Mouse (Mus musculus): Measurements from ENCODE around the gene Gm21969.
A peak's percentile ranks its signal among the peaks of the same experiment; 100 is the strongest.

The Gm21969 gene

DNA sequence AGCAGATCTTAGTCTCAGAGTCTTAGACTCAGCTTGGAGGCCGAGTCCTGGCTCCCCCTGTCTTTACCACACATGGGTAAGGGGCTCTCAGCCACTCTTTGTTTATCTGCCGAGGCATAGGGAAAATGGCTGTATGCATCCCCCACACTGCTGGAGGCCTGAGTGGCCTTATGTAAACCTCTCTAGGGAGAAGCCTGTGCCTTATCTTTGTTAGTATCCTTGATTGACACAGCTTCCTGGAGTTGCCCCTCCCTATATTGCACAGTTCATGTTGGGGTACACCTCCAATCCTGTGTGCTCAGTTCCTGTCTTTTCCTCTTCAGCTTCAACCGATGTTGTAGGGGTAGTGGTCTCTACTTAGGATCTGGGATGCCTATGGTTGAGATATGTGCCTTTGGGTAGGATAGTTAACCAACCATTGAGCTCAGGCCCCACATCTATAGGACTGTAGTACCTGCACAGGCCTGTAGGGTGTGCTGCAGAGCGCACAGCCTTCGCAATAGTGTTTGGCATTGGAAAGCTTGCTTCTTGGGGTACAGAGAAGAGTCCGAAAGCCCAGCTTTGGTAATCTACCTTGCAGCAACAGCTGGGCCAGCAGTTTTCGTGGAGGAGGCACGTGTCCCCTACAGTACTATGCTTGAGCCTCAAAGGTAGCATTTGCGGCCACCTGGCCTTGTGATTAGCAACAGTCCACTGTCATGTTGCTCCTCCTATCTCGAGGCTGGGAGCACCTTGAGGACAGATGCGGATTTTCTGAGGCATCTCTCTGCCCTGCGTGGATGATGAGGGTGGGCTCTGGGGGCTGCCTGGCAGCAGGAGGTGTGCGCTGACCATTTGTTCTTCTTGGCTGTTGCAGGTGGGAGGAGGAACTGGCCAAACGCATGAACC, at the start of gene Gm21969:
Gm21969 (plus strand) TSS at position 830 of the 888 bp plus-strand sequence.
- DNase-seq, result peak; percentile 71 to 72

- DNase-seq, result no peak
These were observed 47.8 kb upstream of the Gm21969 start for GRCm38 (mm10) chr4:139555235-139555634.

DNA sequence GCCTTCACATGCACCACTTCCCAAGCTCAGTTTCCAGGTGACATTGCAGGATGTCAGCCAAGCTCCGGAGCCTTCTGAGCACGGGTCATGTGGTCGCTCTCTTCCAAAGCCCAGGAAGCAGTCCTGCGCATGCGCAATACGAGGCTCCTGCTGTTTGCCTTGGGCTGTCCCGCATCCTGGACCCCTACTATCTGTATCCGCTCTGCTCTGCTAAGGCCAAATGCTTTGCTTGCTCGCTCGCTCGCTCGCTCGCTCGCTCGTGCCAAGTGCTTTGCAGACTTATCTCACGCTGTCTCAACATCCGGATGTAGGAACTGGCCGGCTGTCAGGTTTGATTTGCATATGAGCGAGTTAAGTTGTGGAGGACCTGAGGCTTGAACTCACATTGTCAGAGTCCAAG, 47.0 kb upstream of the Gm21969 start:
- DNase-seq, result no peak

DNA sequence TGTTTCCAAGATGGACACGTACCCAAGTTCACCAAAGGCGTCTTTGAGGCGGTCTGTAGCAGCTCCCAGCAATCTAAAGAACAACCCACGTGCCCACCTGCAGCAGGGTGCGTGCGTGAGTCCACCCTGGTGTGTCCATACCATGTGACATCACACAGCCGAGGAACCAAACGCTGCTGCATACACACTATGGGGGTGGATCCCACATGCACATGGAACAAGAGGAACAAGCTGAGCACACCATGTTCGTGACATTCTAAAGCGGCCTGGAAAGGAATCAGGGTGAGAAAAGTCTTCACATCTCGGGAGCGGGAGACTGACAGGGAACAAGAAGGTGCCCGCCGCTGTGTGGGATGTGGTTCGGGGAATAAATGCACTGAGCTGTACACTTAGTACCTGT, 34.6 kb upstream of the Gm21969 start:
- no peak for DNase-seq

DNA sequence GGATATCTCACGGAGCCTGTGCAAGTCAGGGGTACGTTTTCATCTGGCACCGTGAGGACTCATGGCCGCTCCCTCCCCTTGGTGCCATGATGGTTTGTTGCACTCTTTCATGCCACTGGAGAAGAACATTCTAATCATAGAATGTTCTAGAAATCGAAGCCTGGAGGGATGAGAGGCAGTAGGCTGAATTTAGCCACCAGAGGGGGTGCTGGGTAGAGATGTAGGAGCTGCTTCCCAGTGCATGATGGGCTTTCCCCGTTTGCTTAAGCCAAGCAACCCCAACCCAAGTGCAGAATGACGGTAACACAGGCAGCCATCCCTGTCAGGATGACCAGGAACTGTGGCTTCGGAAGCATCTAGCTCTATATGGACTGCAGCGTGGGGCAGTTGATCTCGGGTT, 32.2 kb upstream of the Gm21969 start:
- DNase-seq, result peak; percentile 30 to 34

DNA sequence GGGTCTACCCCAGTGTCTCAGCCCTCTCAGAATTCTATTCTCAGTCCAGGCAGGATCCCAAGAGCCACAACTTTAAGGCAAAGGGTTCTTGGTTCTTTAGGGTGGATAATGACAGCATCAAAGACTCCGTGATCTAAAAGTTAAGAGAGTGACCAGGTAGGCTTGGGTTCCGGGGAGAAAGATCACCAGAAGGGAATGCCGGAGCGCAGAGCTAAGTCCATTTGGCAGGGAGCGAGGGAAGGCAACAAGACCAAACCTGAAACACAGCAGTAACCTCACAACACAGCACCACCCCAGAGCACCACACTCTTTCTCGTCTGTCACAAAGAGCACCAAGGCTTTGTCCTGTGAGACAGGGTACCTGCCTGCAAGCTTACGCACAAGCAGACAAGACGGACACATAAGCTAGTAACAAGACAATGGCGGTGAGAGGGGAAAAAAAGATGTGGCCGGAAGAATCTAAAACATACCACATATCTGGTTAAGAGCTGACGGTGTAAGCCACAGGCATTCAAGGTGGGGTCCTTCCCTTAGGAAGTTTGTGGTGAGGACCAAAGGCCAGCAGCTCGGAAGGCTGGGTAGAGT, 30.0 kb upstream of the Gm21969 start:
- no peak for DNase-seq

GRCm38 (mm10) chr4:139574156-139574798, 28.7 kb upstream of the Gm21969 start:
- DNase-seq, result peak; percentile 99

GRCm38 (mm10) chr4:139574799-139575672, 27.9 kb upstream of the Gm21969 start:
- DNase-seq, result peak; percentile 50 to 66

DNA sequence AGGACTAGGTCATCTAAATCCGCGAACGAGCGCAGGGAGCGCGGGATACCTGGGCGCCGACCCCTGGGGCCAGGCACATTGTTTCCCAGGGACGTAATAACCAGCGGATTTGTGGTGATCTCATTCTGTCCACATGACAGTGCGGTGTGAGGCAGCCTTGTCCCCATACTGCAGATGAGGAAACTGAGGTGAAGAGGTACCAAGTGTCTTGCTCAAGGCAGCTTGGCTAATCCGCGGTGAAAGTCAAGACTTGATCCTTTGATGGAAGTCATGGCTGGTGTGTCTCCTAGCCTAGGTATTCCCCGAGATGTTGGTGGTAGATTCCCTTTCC, 27.3 kb upstream of the Gm21969 start:
- DNase-seq, result no peak

DNA sequence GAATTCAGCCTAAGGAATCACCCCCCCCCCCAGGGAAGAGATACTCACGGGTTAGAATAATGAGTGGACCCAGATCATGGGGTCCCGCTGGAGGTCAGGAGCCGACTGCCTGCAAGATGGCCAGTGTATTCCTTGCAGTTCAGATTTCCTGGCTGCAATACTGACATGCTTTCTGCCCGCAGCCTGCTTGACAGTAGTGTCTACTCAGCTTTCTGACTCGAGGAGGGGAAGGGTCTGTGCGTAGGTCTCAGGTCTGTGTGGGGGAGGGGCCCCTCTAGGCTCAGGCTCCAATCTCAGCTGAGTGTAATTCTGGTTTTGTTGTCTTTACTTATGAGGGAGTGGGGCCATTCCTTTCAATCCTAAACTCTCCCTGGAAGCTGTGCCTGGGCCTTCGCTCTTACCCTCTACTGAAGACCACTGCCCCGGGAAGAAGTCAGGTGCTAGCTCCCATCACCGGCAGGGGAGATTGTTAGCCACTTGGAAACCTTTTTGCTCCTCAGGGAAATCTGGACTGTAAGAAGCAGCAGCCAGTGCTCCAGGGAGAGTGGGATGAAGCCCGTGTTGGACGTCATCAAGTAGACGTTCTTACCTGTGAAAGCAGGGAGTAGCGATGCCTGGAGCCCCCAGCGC, 26.6 kb upstream of the Gm21969 start:
- no peak for DNase-seq

- DNase-seq, result no peak
These were observed 26.0 kb upstream of the Gm21969 start for GRCm38 (mm10) chr4:139577006-139577405.

DNA sequence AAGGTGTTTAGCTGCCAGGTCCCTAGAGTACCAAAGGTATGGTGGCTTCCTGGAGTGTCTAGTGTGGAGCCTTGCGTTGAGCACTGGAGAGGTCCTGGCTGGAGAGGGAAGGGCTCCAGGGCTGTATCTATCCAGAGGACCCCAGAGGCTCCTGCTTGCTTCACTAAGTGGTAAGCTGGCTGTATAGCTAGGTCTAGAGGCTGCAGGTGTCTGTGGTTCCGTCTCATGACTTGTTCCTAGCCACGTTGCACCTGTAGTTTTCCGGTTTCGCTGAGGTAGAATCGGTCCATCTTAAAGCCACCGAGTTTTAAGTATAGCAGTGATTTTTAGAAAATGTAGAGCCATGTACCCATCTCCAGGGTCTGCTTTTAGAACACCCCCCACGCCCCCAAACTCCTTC, 24.6 kb upstream of the Gm21969 start:
- no peak for DNase-seq

DNA sequence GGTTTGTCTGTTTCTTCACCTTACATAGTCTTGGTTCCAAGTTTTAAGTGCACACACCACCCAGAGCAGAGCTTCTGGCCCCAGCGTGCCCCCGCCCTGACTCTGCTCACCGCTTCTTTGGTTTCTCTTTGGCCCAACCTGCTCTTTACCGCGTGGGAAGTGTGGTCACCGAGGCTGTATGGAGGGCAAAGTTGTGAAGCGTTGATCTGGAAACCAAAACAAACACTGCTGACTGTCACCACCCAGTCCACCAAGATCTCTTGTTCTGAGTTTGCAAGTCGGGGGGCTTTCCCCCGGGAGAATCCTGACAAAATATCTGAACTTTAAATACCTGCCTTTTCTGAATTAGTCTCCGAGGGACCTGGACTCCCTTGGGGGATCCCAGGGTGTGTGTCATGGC, 24.0 kb upstream of the Gm21969 start:
- no peak for DNase-seq

- no peak for DNase-seq
These were observed 23.5 kb upstream of the Gm21969 start for GRCm38 (mm10) chr4:139579466-139579865.

- DNase-seq, result no peak
These were observed 22.2 kb upstream of the Gm21969 start for GRCm38 (mm10) chr4:139580663-139581336.

GRCm38 (mm10) chr4:139581427-139582051, 21.4 kb upstream of the Gm21969 start:
- DNase-seq, result no peak

DNA sequence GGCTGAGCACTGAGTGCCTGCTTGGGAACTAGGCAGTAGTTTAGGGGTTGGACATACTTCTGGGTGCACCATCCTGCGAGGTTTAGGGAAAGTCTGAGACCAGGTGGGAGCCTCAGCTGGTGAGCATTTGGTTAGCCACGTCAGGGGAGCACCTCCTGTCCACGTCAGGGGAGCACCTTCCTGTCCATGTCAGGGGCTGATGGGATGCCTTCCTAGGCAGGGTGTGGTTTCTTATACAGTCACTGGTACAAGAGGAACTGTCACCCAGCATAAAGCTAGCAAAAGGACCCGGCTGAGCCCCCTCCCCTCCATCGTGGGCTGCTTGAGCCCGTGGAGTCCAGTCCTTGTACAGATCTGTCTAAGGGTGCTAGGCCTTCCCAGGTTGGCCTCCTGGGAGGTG, 20.6 kb upstream of the Gm21969 start:
- DNase-seq, result no peak

GRCm38 (mm10) chr4:139582903-139583302, 20.1 kb upstream of the Gm21969 start:
- DNase-seq, result no peak

DNA sequence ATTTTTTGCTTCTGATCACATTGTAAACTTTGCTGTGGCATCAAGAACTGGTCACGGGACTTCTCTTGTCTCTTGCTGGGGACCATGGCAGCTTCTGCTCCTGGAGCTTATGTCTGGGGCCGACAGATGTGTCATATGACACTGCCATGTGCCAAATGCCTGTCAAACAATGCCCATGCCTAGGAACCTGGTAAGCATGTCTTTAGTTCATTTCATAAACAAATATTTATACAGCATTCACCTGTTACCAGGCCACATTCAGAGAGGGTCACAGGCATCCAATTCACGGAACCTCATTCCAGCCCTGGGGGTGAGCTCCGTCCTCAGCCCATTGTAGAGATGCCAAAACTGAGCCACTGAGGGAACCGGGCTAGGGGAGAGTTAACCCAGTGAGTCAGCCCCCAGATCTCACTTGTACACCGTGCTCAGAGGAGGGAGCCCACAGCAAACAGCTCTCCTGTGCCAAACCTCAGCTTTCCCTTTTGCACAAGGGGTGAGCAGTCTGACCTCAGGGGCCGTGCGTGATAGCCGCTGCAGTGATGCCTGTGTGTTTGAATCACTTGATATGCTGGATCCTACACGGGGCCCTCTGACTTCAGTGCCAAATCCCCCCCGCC, 19.2 kb upstream of the Gm21969 start:
- DNase-seq, result no peak

- no peak for DNase-seq
These were observed 18.3 kb upstream of the Gm21969 start for GRCm38 (mm10) chr4:139584704-139585103.

GRCm38 (mm10) chr4:139585713-139586112, 17.3 kb upstream of the Gm21969 start:
- no peak for DNase-seq
